ENCODE assay signal across 12 mouse cellular contexts in the genomic region with DNA sequence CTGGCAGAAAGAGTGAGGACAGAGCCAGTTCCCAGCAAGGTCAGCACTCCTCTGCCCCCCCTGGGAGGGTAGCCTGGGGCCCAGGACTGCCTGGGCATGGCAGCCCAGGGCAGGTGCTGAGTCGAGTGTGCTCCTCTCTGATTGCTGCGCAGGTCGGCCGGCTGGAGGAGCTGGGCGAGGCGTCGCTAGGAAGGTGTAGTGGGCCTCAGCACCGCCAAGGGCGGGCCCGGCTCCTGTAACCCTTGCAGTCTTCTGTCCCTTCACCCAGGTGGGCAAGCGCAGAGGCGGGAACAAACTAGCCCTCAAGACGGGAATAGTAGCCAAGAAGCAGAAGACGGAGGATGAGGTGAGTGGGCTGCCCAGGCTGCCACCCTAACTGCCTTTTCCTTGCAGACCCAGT. TPM values are rescaled to one million over a fixed set of nuclear protein-coding genes. Genes with fewer than 3 reads are reported as not detected.
DNase-seq lines count a peak whose midpoint lies in the region; ATAC-seq and TF ChIP-seq lines count a peak whose summit lies in the region.
"Had no signal": no experiment of that assay in that cellular context is flagged by ENCODE, and none has a peak within 500 bp of the region (broad histone marks: within the 10 kb centered on the region; RNA-seq: fewer than 3 reads in every experiment).

No protein-coding gene starts in this region.

- intact Hi-C loops in gastrocnemius, adult 2 months (cut with DNase I) = loop anchor here (5.0 kb wide), 1 partner anchor 62 kb away; a partner anchor contains a TSS

- no peak for DNase-seq in gastrocnemius, adult 2 months
- DNase-seq in gastrocnemius, adult 8-10 months (ENCODE audit: low spot score in 2 of 2) = no peak
- no peak for DNase-seq in forebrain, embryonic 14.5 days (ENCODE audit: low spot score)
- no peak for DNase-seq in testis, postnatal 10 days (ENCODE audit: low spot score)
- no peak for DNase-seq in ovary, postnatal 10 days (ENCODE audit: low spot score)
- DNase-seq in kidney, postnatal 36 days = no peak
- DNase-seq: kidney, postnatal 10 days; right cerebral cortex, postnatal 25 days had no signal

- no peak for ATAC-seq in forebrain, embryonic 14.5 days
- ATAC-seq in limb, embryonic 15.5 days (ENCODE audit: insufficient number of reproducible peaks, low FRiP score, low TSS enrichment, low read depth) = no peak
- ATAC-seq: CD4-positive, CD25-positive, alpha-beta regulatory T cell, adult 4 months had no signal

- no peak for TF ChIP-seq CTCF in gastrocnemius, adult 2 months (IDR thresholded peaks at IDR 0.05)
- TF ChIP-seq CTCF in E14TG2a.4 (conservative IDR thresholded peaks at IDR 0.05; ENCODE audit: low read length) = no peak

- H3K9ac ChIP-seq in forebrain, embryonic 14.5 days (ENCODE audit: low read length) = peak overlapping the region; percentile 99; the same call in 1 of the 2 replicates
- no peak overlapping the region for H3K9ac ChIP-seq in limb, embryonic 15.5 days

- no peaks in the 10 kb centered on the region for H3K27me3 ChIP-seq in E14TG2a.4 (ENCODE audit: insufficient read depth, low read length)
- no peaks in the 10 kb centered on the region for H3K27me3 ChIP-seq in forebrain, embryonic 14.5 days (replicated peaks; ENCODE audit: control insufficient read depth, insufficient read depth, low read length)
- H3K27me3 ChIP-seq in limb, embryonic 15.5 days = no peaks in the 10 kb centered on the region

- WGBS in forebrain, embryonic 14.5 days = 93% methylated on average over 14 of the region's 14 CpGs
- WGBS in limb, embryonic 15.5 days = 86% methylated on average over 14 of the region's 14 CpGs

- H3K9me3 ChIP-seq in E14TG2a.4 (ENCODE audit: low read length) = no peaks in the 10 kb centered on the region
- no peaks in the 10 kb centered on the region for H3K9me3 ChIP-seq in forebrain, embryonic 14.5 days (replicated peaks; ENCODE audit: control insufficient read depth, low read length)
- H3K9me3 ChIP-seq in limb, embryonic 15.5 days = no peaks in the 10 kb centered on the region

- H3K36me3 ChIP-seq in E14TG2a.4 (ENCODE audit: insufficient read depth, low read length) = peaks cover 58% of the 10 kb centered on the region
- peaks cover 39% of the 10 kb centered on the region for H3K36me3 ChIP-seq in forebrain, embryonic 14.5 days (ENCODE audit: control insufficient read depth, insufficient read depth, low read length)
- peaks cover 47% of the 10 kb centered on the region for H3K36me3 ChIP-seq in limb, embryonic 15.5 days

- H3K4me3 ChIP-seq in gastrocnemius, adult 2 months = peak overlapping the region; percentile 89
- peak overlapping the region; percentile 100 for H3K4me3 ChIP-seq in E14TG2a.4 (replicated peaks; ENCODE audit: low read length)
- H3K4me3 ChIP-seq in forebrain, embryonic 14.5 days (ENCODE audit: low read depth, low read length) = no peak overlapping the region
- H3K4me3 ChIP-seq in limb, embryonic 15.5 days = no peak overlapping the region

- H3K27ac ChIP-seq in gastrocnemius, adult 2 months = no peak overlapping the region; the same call in 1 of the 2 replicates
- no peak overlapping the region for H3K27ac ChIP-seq in forebrain, embryonic 14.5 days (ENCODE audit: low read depth, low read length)
- no peak overlapping the region for H3K27ac ChIP-seq in limb, embryonic 15.5 days

- peaks cover 76% of the 10 kb centered on the region for H3K4me1 ChIP-seq in E14TG2a.4 (replicated peaks; ENCODE audit: low read depth, low read length)
- H3K4me1 ChIP-seq in forebrain, embryonic 14.5 days (ENCODE audit: control insufficient read depth, insufficient read depth, low read length) = peaks cover 21% of the 10 kb centered on the region
- H3K4me1 ChIP-seq in limb, embryonic 15.5 days = peaks cover 39% of the 10 kb centered on the region

- H3K4me2 ChIP-seq in forebrain, embryonic 14.5 days (ENCODE audit: low read length) = peak overlapping the region; percentile 92; the same call in 1 of the 2 replicates
- H3K4me2 ChIP-seq in limb, embryonic 15.5 days = peak overlapping the region; percentile 88; the same call in 1 of the 2 replicates

RNA-seq across cellular contexts. Expression of a gene that starts 2.6 kb away (rescaled TPM):
- 10 to 100 TPM; 71.9 to 72.4 TPM for total RNA-seq in gastrocnemius, adult 2 months (2021)
- 10 to 100 TPM; 57.5 to 74.2 (median 66.1) TPM for total RNA-seq in gastrocnemius, adult 8-10 months (2022)
- 166 and 169 TPM in 2 replicates for polyA plus RNA-seq in forebrain, embryonic 14.5 days (2014; fragmentation: Nextera tagmentation; extraction: Ambion mirVana)
- polyA plus RNA-seq in limb, embryonic 15.5 days (2015; fragmentation: Nextera tagmentation; extraction: Ambion mirVana) = 86.7 and 102 TPM in 2 replicates

RNA-seq across cellular contexts. Expression of a gene that starts 4.2 kb away (rescaled TPM):
- 10 to 100 TPM; 50.6 to 58.0 TPM for total RNA-seq in gastrocnemius, adult 2 months (2021)
- total RNA-seq in gastrocnemius, adult 8-10 months (2022) = 10 to 100 TPM; 57.1 to 67.3 (median 58.8) TPM
- 166 and 178 TPM in 2 replicates for polyA plus RNA-seq in forebrain, embryonic 14.5 days (2014; fragmentation: Nextera tagmentation; extraction: Ambion mirVana)
- 113 and 117 TPM in 2 replicates for polyA plus RNA-seq in limb, embryonic 15.5 days (2015; fragmentation: Nextera tagmentation; extraction: Ambion mirVana)

RNA-seq across cellular contexts. Expression of a gene that starts 7.4 kb away (rescaled TPM):
- 10 to 100 TPM; 29.9 to 33.4 TPM for total RNA-seq in gastrocnemius, adult 2 months (2021)
- total RNA-seq in gastrocnemius, adult 8-10 months (2022) = 10 to 100 TPM; 28.3 to 38.4 (median 32.6) TPM
- 27.8 and 36.8 TPM in 2 replicates for polyA plus RNA-seq in forebrain, embryonic 14.5 days (2014; fragmentation: Nextera tagmentation; extraction: Ambion mirVana)
- polyA plus RNA-seq in limb, embryonic 15.5 days (2015; fragmentation: Nextera tagmentation; extraction: Ambion mirVana) = 32.7 and 33.7 TPM in 2 replicates

RNA-seq across cellular contexts. Expression of a gene that starts 14.9 kb away (rescaled TPM):
- total RNA-seq in gastrocnemius, adult 2 months (2021) = not detected
- not detected for total RNA-seq in gastrocnemius, adult 8-10 months (2022)
- not detected in 2 replicates for polyA plus RNA-seq in forebrain, embryonic 14.5 days (2014; fragmentation: Nextera tagmentation; extraction: Ambion mirVana)
- polyA plus RNA-seq in limb, embryonic 15.5 days (2015; fragmentation: Nextera tagmentation; extraction: Ambion mirVana) = 0.12 TPM in 2 replicates
- total RNA-seq: adrenal gland, adult 18-20 months had no signal
- polyA plus RNA-seq: CD4-positive, CD25-positive, alpha-beta regulatory T cell, adult 4 months had no signal

RNA-seq across cellular contexts. Expression of a gene that starts 30.6 kb away (rescaled TPM):
- 1 to 10 TPM; 1.4 to 1.5 TPM for total RNA-seq in gastrocnemius, adult 2 months (2021)
- 1 to 10 TPM; 1.4 to 2.5 (median 1.8) TPM for total RNA-seq in gastrocnemius, adult 8-10 months (2022)
- polyA plus RNA-seq in forebrain, embryonic 14.5 days (2014; fragmentation: Nextera tagmentation; extraction: Ambion mirVana) = 46.5 and 56.2 TPM in 2 replicates
- 30.1 and 32.3 TPM in 2 replicates for polyA plus RNA-seq in limb, embryonic 15.5 days (2015; fragmentation: Nextera tagmentation; extraction: Ambion mirVana)

Comparison
In these comparisons a context has a peak if more than half of its experiments do, and no peak if none do; other contexts are left out.
1. H3K4me3 ChIP-seq: peak in gastrocnemius, adult 2 months (single experiment) and E14TG2a.4 (single experiment); none in forebrain, embryonic 14.5 days (single experiment) and limb, embryonic 15.5 days (single experiment).